Mouse (Mus musculus): Measurements from ENCODE around the gene Arl16.
"Not testable (repeated sequence)": the region's sequence is repeated elsewhere in the genome, so short reads cannot be mapped to it uniquely, and the experiment has no call there.

Gene Arl16

DNA sequence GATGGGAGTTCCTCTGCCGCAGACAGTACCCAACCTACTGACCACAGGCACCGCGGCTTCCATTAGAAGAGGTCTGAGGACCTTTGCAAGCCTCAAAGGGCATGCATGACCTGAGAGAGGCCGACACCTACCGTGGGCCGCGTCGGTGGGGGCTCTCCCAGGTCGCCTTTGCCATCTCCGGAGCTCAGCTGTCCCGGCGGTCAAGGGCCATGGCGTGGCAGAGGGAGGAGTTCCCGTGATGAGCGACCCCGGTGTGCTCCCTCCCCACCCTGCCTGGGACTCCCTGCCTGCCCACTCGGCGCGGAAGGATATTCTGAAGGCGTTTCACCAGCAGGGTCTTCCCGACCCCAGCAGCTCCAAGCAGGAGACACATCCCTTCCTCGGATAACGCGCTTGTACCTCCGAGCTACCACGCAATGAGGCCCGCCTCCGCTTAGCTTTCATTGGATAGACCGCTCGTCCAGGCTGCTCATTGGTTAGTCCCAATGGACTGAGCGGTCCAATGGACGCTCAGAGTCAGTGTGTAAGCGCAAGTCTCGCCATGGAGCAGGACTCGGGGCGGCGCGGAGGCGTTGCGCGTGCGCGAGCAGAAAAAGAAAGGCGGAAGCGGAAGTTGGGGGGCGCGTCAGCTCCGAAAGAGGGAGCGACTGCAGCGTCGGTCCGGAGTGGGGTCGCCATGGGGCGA lies at the start of gene Arl16:
Gene Arl16, minus strand, starts transcription at position 557 of the 685 bp plus-strand sequence.
- DNase-seq (ENCODE audit: low read depth, low spot score): peak; percentile 100

DNA sequence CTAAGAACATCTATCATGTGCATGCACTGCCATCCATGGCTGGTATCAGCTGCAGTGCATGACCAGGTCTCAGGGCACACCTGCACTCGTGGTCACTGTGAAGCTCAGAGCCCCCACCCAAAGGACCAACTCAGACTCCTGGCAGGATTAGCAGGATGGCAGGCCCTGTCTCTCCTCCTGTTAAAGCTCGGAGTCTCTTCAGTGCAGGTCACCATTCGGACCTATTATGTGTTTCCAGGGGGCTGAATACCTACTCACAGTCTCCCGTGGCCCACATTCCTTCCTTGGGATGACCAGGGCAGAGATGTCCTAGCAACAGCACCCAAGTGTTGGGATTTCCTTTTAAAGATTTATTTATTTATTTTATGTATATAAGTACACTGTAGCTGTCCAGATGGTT lies 49.7 kb upstream of the Arl16 start:
- no peak for DNase-seq (ENCODE audit: low read depth, low spot score)

DNA sequence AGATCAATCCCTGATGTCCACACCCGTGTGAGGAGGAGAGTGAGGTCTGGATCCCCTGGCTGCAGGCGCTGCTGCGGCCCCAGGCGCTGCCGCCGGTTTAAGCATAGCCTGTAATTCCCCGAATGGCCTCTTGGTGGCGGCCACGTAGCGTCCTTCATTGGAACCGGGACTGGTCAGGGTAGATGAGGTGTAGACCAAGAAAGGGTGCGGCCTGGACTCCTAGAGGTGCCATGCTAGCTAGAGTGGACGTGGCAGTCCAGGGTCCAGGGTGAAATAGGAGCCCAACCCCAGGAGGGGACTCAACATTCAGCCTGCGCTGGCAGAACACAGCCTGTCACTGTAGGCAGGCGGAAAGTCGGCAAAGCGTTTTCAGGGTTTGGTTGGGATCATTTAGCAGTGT lies 48.2 kb upstream of the Arl16 start:
- DNase-seq (ENCODE audit: low read depth, low spot score): peak; percentile 77

DNA sequence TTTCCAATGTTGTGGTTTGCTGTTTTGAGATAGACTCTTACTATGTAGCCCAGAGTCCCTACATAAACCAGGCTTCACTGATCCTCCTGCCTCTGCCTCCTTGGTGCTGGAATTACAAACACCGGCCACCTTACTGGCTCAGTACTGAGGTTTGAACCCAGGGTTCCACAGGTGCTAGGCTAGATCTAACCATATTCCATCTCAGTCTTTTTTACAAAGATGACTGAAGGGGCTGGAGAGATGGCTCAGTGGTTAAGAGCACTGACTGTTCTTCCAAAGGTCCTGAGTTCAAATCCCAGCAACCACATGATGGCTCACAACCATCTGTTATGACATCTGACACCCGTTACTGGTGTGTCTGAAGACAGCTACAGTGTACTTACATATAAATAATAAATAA lies 46.9 kb upstream of the Arl16 start:
- DNase-seq (ENCODE audit: low read depth, low spot score): not testable (repeated sequence)

DNA sequence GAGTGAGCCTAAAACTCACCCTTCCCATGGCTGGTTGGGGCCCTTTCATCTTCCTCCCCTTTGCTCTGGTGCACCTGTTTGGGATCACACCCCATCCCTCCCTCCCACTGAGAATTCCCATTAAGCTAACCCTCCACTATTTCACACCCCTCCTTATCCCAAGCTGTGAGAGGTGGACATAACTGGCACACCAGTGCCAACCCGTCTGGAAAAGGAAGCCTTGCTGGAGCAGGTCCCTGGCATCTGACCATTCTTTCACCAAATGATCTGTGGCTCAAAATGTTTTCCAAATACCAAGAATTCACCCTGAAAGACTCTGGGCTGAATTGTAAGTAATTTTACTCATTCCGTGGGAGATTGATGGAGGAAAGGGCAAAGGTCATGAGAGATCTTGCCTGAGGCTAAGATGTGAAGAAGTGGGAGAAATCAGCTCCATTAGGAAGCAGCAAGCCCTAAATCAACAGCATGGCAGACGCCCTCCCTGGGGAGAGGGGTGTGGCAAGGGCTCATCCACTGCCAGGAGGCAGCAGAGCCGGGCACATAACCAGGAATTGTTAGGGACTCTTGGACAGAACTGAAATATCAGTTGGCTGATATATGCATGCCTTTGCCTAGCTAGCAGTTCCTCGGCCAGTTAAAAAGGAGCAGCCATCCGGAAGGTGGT lies 45.5 kb upstream of the Arl16 start:
- DNase-seq (ENCODE audit: low read depth, low spot score): no peak

DNA sequence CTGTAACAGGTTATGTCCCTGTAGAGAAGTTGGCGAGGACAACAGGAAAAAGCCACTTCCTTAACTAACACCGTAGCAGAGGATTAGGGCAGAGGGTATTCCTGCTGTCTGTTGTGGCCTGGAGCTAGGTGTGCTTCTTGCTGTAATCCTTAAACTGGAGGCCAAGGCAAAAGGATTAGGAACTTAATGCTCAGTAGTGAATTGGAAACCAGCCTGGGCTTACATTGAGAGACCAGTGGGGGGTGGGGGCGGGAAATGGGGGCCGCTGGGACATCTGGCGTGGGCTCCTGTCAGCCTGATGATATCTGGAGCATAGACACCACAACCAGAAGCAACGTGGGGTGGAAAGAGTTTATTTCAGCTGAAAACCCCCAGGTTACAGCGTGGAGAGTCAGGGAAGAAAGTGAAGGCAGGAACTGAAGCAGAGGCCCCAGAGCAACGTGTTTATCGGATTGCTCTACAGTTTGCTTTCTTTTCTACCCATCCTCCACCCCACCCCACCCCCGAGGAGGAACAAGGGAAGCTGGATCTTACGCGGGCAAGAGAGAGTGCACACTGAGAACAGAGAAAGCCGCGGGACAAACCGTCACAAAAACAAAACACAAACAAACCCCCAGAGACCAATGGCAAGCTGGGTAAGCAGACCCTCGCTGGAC lies 43.1 kb upstream of the Arl16 start:
- DNase-seq (ENCODE audit: low read depth, low spot score): no peak

DNA sequence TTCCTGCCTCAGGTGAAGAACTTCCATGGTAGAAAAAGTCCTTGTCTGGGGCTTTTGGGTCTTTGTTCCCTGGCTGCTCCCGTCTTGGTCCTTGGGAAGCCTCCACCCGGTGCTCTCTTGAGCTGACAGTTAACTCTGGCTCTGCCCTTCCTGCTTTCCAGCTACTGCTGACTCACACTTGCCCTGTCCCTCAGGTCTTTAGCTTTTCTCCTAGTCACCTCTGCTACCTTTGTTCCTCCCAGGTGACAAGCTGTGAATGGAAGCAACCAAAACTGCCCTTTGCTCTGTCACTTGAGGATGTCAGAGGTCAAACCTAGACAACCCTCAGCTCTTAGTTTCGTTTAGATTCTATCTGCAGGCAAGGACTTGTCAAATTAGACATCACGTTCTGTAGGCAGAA lies 42.5 kb upstream of the Arl16 start:
- DNase-seq (ENCODE audit: low read depth, low spot score): no peak

DNA sequence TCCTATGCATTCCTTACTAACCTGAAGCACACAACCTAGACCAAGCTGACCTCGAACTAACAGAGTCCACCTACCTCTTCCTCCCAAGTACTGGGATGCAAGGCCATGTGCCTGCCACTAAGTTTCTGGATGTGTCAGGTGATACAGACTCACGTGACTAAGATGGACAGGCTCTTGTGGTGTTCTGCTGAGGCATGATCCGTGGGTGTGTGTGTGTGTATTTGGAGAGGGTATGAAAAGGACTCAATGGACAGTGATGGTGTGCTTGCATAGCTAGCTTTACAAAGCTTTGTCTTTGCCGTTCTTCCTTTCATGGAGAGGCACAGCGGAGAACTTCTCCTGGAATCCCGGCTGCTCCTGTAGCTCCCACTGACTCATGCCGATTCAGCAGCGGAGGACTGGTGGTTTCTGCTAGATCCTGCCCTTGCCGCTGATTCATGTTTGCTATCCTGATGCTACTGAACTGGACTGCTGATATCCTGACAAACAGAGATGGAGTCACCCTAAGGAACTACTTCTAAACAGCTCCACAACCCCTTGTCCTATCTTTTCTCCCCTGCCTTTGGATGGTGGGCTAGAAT lies 41.0 kb upstream of the Arl16 start:
- no peak for DNase-seq (ENCODE audit: low read depth, low spot score)

DNA sequence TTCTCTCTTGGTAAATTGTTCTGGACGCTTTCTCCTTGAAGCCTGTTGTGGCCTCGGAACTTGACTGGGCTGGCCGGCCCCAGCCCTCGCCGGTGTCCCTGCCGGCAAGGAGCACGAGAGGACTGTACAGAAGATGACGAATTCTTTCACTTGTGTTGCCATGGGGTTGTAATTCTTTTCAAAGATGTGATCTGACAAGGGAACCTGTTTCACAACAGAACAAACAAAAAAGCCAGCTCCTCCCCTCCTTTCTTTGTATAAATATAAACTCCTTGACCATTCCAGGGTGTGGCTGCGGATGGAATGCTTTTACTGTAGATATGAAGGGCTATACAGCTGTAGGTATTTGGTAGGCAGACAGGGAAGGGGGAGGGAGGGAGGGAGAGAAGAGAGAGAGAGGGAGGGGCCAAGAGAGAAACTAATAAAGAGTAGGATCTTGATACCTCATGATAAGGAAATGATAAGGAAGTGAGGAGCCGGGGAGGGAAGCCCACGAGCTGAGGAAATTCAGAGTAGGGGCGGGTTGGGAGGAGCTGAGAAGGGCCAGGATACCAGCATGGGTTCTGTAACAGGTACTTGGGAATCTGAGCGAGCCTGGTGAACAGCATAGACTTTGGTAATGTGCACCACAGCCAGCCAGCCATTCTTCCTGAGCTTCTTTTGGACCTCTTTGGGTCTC lies 40.3 kb upstream of the Arl16 start:
- no peak for DNase-seq (ENCODE audit: low read depth, low spot score)

DNA sequence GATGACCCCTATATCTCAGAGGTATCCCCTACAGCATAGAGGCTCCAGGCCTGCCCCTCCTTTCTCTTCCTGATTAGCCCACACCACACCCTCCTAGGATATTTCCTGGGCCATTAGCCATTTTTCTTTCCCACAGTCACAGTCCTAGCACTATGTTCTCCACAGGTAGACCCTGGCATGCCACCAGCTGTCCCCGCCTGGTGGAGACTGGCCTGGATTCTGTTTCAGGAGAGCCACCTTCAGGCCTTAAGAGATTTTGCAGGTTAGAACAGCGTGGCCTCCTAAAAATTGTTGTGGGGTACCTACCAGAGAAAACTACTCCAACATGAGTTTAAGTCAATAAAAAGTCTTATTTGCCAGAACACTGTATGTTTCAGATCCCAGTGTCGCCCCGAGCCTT lies 39.5 kb upstream of the Arl16 start:
- peak; percentile 51 for DNase-seq (ENCODE audit: low read depth, low spot score)

DNA sequence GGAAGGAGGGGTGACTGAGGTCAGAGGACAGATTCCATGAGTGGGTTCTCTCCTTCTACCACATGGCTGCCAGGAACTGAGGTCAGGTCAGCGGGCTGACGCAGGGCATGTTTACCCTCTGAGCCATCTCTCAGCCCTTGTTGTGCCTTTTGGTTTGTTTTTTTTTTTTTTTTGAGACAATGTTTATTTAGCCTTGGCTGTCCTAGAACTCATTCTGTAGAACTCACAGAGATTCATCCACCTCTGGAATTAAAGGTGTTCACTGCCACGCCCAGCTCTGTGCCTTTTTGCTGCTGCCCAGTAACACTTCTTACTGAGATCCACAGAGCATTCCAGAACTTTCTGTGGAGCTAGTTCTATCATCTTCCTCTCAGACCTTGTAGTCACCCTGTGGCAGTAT lies 38.3 kb upstream of the Arl16 start:
- no peak for DNase-seq (ENCODE audit: low read depth, low spot score)

DNA sequence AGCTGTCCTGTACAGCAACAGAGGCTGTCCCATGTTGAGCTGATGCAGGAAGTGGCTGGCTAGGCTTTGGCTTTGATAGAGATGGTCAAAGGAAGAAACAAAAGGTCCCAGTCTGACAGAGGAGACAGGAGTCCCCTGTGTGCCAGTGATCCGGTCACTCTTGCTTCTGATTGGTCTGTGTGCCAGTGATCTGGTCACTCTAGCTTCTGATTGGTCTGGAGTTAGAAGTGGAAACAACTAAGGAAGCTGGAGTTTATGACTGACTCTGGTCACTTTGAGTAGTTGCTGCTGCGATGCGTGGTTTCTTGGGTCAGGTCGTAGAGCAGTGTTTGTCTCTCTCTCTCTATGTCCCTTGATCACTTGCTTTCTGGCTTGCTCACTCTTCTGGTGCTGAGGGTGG lies 34.3 kb upstream of the Arl16 start:
- no peak for DNase-seq (ENCODE audit: low read depth, low spot score)

DNA sequence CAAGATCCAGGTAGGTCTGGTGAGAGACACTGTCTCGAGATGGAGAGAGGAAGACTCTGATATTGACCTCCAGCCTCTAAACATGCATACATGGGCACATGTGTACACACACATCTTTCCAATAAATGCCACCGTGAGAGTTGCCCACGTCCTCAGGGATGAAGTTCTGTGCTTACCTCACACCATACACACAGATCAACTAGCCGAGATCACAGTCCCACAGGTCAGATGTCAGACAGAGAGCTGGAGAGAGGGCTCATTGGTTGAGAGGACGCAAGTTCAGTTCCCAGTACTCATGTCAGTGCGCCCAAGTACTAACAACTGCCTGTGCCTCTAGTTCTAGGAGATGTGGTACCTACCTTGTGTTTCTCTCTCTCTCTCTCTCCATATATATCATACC lies 33.6 kb upstream of the Arl16 start:
- DNase-seq (ENCODE audit: low read depth, low spot score): no peak

DNA sequence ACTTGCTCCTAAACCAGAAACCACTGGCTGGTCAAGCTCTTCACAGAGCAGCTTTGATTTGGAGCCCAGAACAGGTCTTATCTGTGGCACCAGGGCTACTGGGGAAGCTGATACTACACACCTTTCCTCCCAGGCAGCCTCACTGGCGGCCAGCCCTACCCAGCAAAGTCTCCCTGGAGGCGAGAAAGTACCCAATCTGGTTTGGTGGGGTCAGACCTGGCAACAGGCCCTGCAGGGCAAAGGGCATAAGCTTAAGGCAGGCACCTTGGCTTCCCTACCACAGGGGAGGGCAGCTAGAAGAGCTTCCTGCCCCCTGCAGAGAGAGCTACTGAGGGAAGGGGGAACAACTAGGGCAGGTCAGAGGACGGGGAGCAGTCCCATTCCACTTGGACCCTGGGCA lies 33.0 kb upstream of the Arl16 start:
- no peak for DNase-seq (ENCODE audit: low read depth, low spot score)

DNA sequence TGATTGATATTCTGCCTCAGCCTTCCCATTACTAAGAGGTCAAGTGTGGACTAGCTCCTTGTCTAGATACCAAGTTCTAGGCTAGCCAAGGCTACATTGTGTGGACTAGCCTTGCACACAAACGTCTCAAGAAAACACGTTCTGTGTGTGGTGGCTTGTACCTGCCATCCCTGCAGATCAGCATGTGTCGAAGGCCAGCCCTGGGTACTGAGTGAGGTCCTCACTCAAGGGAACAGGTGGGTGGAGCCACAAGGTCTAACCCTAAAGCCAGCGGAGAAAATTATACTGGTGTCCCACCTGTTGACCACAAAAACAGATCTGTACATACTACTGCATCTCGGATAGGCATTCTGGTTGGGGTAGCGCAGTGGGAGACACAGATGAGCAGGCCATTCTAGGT lies 32.5 kb upstream of the Arl16 start:
- DNase-seq (ENCODE audit: low read depth, low spot score): no peak

DNA sequence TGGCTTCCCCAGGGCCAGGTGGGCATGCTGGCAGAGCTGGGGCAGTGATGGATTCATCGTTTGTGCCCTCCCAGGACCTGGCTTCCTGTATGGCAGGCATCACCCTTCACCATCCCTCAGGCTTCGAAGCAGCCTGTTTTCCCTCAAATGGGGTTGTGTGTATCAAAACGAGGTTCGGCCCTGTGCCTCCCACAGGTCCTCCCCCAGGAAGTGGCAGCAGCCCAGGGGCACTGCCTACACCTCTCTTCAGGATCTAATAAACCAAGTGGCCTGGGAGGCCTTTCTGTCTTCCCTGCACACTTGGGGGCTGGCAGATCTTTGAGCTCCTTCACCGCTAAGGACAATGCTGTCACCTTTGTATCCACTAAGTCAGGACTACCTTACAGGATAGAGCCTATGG lies 31.5 kb upstream of the Arl16 start:
- no peak for DNase-seq (ENCODE audit: low read depth, low spot score)

DNA sequence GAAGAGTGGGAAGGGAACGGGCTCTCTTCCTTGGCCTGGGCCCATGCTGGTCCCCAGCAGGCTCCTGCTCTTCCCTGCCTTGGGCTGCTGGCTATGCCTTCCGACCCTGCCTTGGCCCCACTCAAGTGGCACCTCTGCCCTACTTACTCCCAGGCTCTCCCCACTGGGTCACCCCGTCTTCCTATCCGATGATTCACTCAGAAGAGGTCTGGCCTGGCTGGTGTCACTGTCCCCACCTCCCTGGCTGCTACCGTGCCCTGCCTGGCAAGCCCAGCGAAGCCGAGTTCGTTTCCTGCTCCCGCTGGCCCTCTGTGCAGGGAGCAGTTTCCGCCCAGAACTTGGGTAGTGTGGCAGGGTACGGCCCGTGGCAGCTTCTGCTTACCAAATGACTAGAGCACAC lies 30.8 kb upstream of the Arl16 start:
- DNase-seq (ENCODE audit: low read depth, low spot score): no peak

DNA sequence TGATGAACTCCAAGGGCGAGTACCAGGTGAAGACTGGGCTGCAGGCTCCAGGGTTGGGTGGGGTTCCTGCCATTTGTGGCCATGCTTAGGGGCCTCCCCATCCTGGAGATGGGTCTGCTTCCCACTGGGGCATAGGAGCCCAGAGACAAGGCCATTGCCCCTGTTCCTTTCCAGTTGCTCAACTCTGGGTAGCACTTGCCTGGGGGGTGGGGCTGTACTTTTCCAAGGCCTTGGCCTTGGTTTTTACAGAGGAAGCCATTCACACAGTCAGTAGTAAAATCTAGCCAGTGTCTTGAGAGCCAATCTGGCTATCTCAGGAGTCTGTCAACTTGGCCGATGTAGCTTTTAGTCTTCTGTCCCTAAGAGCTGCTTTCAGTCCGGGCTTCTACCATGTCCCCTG lies 30.0 kb upstream of the Arl16 start:
- DNase-seq (ENCODE audit: low read depth, low spot score): no peak

DNA sequence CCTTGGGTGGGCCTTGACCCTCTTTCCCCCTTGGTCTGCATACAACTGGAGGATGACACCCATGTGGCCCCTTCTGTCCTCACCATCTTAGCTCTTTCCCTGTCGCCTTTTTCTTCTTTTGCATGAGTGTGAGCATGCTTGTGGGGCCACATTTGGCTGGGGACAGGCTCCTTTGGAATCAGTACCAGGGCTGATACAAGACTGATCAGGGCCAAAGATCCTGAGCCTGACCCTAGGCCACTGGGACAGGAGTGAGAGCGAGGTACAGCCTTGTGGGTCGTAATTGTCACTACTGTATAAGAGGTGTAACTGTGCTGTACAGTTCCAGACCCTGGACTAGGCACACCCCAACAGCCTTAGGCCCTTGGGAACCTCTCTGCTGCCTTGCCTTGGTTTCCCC lies 26.5 kb upstream of the Arl16 start:
- DNase-seq (ENCODE audit: low read depth, low spot score): no peak

DNA sequence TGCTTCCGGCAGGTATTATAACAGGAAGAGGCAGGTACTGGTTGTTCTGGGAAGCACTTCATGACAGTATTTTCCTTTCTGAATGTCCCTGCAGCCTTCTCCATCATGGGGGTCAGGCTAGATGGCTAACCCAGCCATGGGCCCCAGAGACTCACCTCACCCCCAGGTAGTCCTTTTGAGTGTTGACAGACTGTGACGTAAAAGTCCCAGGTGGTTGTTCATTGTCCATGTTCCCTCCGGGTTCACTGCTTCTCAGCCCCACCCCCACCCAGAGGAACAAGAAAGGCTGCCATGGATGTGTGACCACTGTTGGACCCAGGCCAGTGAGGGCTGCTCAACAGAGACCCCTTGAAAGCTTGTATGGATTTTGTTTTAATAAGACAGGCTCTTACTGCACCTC lies 25.9 kb upstream of the Arl16 start:
- DNase-seq (ENCODE audit: low read depth, low spot score): no peak

DNA sequence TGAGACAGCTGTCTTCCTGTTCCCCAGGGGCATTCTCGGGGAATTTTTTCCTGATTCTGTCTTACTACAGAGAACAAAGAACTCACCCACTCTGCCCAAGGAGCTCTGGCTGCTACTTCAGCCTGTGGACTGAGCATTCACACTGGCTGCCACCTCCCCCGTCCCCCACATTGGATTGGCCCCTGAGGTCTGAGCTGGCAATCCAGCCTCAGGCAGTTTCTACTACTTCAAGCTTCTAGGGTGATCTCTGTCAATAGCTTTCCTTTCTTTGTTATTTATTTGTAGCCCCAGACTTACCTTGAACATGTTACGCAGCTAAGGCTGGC lies 25.4 kb upstream of the Arl16 start:
- no peak for DNase-seq (ENCODE audit: low read depth, low spot score)
